Mouse (Mus musculus) adrenal gland, postnatal 25 days (tissue): ENCODE measurements around the gene Flt3. TPM values are rescaled to one million over a fixed set of nuclear protein-coding genes. Genes with fewer than 3 reads are reported as not detected.

Source experiments
- DNase-seq: peaks from one replicate; pipeline ENCODE4 v3.0.0; 2021; ENCODE audit warnings: mixed read lengths
- total RNA-seq: library from RNA; stranded (reverse); gene quantifications from 2 replicates; pipeline ENCODE4 v1.2.3, GENCODE M21; 2021

Flt3 gene
- total RNA-seq, 1 experiment from 2014 or later = not detected

- no peak for DNase-seq
Measured at GRCm38 (mm10) chr5:147354161-147354780, 46.0 kb downstream of the Flt3 start.

- DNase-seq = no peak
Measured at GRCm38 (mm10) chr5:147351931-147352330, 48.4 kb downstream of the Flt3 start.

- DNase-seq = no peak
Measured at GRCm38 (mm10) chr5:147345981-147346380, 54.3 kb downstream of the Flt3 start.

GRCm38 (mm10) chr5:147343904-147344303 lies 56.4 kb downstream of the Flt3 start:
- no peak for DNase-seq

DNA sequence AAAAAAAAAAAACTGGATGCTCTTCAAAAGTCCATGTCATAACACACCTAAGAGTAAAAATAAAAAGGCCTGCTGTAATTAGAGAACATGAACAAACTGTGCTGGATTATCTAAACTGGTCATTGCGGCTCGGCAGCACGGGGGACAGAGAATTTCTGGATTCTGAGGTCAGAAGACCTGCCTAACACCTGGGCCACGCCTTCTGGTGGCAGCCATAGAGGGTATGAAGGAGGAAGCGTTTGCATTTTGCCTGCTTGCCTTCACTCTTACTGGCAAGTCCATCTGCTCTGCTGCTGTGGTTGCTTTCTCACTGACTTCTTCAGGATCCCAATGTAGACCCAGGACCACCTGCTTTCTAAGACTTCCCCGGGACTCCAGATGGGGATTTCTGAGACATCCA lies 57.4 kb downstream of the Flt3 start:
- no peak for DNase-seq

DNA sequence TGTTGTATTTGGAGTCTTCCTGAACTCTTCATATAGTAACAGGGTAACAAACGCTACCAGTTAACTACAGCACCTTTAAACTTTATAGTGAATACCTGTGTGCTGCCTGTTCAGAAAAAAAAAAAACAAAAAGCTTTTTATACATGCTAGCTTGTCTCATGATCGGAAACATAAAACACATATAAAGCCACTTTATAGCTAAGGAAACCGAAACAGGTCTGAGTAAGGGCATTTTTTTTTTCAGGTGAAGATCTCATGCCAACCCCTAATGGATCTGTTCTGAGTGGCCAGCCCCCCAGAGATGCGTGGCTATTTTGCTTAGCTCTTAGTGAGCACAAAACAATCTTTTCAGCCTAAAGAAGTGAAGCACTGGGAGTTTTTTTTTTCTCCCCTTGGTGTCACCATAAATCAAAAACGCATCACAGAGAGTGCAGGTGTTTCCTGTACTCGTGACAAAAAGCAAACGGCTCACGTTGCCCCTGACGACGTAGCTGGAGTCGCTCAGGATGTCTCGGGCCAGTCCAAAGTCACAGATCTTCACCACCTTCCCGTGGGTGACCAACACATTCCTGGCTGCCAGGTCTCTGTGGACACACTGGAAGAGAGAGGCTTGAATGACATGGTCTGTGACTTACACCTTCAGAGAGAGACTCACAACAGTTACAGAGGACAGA lies 59.4 kb downstream of the Flt3 start:
- no peak for DNase-seq

GRCm38 (mm10) chr5:147339560-147339959 lies 60.7 kb downstream of the Flt3 start:
- no peak for DNase-seq

GRCm38 (mm10) chr5:147338967-147339366 lies 61.3 kb downstream of the Flt3 start:
- DNase-seq = no peak

DNA sequence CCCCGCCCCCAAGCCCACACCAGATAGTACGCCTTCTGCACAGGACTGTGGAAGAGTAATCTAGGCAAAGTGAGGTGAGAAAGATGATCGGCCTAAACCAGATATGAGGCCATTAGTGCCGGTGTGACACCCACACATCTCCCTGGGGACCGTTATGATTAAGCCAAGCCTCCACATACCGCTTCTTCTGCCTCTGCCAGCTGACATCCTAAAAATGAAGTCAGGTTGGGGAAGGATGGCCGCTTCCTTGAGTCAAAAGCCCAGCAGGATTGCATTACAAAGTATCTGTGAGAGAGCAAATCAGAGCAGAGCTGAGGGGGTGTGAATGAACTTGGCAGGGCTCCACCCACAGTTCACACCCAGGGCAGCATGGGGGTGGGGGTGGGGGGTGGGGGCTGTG lies 67.6 kb downstream of the Flt3 start:
- no peak for DNase-seq

GRCm38 (mm10) chr5:147331547-147331946 lies 68.7 kb downstream of the Flt3 start:
- DNase-seq = peak; percentile 45

GRCm38 (mm10) chr5:147329946-147330345 lies 70.3 kb downstream of the Flt3 start:
- no peak for DNase-seq

DNA sequence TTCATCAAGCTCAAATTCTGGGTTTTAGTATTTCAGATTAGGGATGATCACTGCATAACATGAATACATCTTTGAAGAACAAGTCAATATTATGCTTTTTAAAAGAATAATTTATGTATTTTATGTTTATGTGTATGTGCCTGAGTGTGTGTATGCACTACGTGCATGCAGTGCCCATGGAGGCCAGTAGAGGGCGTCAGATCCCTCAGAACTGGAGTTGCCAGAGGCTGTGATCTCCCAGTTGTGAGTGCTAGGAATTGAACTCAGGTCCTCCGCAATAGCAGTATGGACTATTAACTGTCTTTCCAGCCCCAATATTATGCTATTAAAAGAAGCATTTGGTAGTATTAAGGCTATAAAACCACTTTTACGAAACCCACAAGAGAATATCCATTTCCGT lies 72.7 kb downstream of the Flt3 start:
- DNase-seq = no peak

DNA sequence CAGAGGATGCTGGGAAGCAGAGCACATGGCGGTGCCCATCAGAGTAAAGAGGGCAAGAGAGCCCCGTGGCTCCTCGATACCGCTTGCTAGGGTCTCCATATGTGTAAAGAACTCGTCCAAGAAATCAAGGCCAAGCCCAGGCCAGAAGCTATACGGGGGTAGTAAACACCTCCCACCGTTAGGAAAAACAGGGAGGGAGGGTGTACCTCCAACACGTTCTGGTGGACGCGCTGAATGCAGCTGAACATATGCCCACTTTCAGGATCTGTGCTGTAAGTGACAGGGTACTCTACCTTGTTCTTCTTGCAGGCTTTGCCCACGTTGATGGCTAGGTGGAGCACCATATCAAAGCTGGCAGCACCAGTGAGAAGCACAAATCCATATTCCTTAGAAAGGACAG lies 74.4 kb downstream of the Flt3 start:
- DNase-seq = no peak

- peak; percentile 80 for DNase-seq
Measured at GRCm38 (mm10) chr5:147323237-147323917, 76.9 kb downstream of the Flt3 start.

- DNase-seq = no peak
Measured at GRCm38 (mm10) chr5:147322183-147322582, 78.1 kb downstream of the Flt3 start, which contains the start of gene Urad. Gene Urad (minus strand): TSS chr5:147322440.

GRCm38 (mm10) chr5:147319653-147320052 lies 80.6 kb downstream of the Flt3 start:
- DNase-seq = no peak

- DNase-seq = no peak
Measured at GRCm38 (mm10) chr5:147317991-147318390, 82.3 kb downstream of the Flt3 start.

DNA sequence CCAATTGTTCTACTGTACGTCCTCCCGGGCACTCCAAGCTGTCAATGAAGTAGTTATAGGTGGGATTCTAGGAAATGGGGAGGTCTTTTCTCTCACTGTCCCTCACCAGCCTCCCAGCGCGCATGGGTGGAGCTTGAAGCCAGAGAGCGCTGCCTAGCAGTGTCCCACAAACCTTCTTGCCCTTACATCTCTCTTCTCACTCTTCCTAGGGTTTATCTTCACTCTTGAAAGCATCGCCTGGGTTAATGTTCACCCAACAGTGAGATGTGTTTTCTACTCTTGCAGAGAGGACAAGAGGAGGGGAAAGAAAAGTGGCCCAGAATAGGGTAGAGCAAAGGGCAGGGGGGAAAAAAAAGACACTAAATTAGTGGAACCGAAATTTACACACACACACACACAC lies 83.0 kb downstream of the Flt3 start:
- DNase-seq = no peak

- no peak for DNase-seq
Measured at GRCm38 (mm10) chr5:147315432-147316075, 84.7 kb downstream of the Flt3 start.

DNA sequence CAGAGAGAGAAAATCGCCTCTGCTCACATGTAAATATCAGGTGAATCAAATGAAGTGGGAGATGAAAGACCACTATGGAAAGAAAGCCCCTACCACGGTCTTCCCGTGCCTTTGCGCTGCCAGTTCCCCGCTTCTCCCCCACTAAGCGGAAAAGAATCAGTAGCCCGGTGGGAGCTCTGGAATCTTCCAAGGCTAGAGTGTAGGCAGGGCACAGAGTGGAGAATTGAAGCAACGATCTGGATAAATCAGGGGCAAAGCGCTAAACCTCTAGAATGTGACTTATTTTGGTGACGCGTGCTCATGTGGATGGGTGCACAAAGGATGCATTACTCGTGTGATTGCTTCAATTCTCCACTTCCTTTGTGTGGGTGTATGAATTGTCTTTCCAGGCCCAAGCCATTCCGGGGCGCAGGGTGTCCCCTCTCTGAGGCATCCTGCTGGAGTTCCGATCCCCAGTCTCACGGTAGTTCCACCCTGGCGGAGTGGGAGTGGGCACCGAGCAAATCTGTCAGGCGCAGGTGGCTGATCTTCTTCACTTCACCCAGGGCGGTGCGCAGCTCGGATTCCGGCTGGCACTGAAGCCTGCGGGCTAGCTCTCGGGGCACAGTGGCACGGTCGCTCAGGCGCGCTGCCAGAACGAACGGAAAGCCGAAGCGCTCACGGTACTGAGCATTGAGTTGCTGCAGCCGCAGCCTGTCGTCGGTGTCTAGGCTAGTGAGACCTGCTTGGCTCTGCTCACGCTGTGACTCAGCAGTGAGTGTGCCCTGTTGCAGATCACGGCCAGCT lies 85.5 kb downstream of the Flt3 start:
- peak; percentile 59 for DNase-seq

- DNase-seq = no peak
Measured at GRCm38 (mm10) chr5:147312830-147313685, 87.2 kb downstream of the Flt3 start.
